Mouse (Mus musculus) megakaryocyte, embryonic 14.5 days (primary cell): ENCODE results near the gene Mob1a.

Experiments
- FLI1 ChIP-seq: IDR thresholded peaks from 2 replicates; pipeline ENCODE4 v1.6.1; 2012; ENCODE audit warnings: low read length, inconsistent platforms, mixed read lengths
- GATA1 ChIP-seq: IDR thresholded peaks from 3 replicates; pipeline ENCODE4 v1.6.1; 2012; ENCODE audit warnings: mixed read lengths, low read length, inconsistent platforms, borderline replicate concordance

DNA sequence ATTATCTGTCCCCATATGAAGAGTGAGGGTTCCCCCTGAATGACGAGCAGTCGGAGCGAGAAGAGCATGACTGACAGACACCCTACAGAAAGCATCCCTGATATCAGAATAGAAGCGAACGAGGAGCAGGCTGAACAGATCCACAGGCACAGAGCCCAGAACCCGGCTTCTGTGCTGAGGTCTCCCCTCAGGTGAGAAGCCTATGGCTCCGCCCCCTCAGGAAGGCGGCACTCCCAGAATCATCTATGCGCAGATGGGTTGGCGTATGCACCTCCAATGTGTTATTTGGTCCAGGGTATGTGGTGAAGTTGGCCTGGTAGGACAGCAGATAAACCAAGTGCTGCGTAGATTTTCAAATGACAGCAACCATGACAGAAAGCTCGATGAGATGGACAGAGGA lies 37.3 kb downstream of the Mob1a start:
- TF ChIP-seq GATA1 = no peak
- no peak for TF ChIP-seq FLI1
